Mouse (Mus musculus) G1E-ER4 (cell line): Measurements from ENCODE around the gene Prss43. TPM values are rescaled to one million over a fixed set of nuclear protein-coding genes. Genes with fewer than 3 reads are reported as not detected.

Source experiments
- GATA1 ChIP-seq: IDR thresholded peaks from one replicate; pipeline ENCODE4 v1.8.0; 2012; ENCODE audit warnings: low read length, inconsistent platforms
- polyA plus RNA-seq: library from polyadenylated mRNA; stranded (reverse); fragments of >175 nt; gene quantifications from 2 replicates; pipeline ENCODE4 v1.2.3, GENCODE M21; 2012

Prss43 gene
- polyA plus RNA-seq, 1 experiment = not detected

GRCm38 (mm10) chr9:110825832-110826231, 658 bp upstream of the Prss43 start:
- no peak for TF ChIP-seq GATA1

GRCm38 (mm10) chr9:110833021-110833420, 6.5 kb downstream of the Prss43 start:
- no peak for TF ChIP-seq GATA1

DNA sequence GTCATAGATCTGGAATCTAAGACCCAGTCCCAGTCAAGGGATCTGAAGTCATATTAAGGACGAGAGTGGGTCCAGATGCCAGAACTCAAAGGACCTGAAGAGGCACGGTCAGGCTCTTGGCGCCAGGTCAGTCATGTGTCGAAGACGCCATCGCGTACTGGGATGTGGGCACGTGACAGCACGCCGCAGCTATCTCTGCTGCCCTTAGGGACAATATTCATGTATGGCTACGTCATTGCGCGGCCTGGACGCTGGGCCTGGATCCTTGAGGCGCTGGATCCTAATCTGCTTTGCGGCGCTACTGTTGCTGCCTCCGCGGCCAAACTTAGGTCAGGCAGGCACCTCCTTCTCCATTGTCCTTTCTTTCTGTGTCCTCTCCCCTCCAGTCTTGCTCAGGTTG, 7.9 kb downstream of the Prss43 start, which contains the start of gene Prss45:
Gene Prss45, plus strand, starts transcription at position 178 of the 400 bp plus-strand sequence.
- no peak for TF ChIP-seq GATA1

DNA sequence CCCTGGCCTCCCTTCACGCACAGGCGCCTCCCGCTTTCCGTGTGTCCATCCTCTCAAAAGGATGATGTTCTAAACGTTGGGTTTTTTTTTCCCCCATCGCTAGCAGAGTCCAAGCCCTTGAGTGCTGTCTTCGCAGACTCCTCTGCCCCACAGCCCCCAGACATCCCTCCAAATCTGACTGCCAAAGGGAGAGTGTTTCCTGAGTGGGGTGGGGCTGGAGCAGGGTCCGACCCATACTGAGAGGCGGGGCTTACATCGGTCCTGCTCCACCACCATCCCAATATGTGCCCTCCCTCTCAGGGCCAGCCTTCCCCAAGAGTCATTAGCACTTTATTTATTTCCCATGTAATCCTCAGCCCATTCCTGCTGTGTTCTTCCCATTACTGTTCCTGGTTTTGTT, 8.5 kb downstream of the Prss43 start:
- no peak for TF ChIP-seq GATA1

GRCm38 (mm10) chr9:110836112-110836511, 9.6 kb downstream of the Prss43 start:
- TF ChIP-seq GATA1 = no peak

DNA sequence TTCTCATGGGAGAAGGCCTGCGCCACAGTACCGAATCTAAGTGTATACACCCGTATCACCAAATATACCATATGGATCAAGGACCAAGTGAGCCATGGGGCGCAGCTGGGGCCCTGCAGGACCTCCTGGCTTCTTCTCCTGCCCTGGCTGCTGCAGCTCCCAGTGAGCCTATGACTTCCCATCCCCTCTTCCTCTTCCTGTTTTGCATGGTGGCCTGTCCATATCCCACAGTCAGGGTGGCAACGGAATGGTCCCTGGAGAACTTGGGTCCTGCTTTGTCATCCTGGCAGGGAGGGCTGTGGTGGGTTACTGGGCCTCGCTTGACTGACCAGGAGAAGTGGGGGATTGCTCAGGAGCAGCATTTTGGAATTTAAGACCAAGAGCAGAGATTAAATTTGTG, 14.4 kb downstream of the Prss43 start:
- no peak for TF ChIP-seq GATA1

DNA sequence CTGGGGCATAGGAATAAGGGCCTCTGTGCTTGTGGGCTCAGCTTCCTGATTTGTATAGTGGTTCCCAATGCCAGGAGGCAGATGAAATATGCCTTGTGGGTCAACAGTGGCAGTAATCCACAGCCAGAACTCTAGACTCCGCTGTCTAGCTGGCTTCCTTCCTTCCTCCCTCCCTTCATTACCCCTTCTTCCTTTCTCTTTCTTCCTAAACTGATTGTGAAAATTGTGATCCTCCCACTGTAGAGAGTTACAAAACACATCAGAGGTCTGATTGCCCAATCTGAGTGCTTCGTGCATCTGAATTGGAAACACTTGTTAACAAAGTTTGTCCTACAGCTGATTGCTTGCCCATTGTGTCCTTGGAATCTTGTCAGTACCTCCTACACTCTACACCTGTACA, 14.9 kb downstream of the Prss43 start:
- no peak for TF ChIP-seq GATA1

GRCm38 (mm10) chr9:110844206-110844605, 17.7 kb downstream of the Prss43 start, which contains the start of gene Prss46:
Prss46 (plus strand) TSS chr9:110844506.
- TF ChIP-seq GATA1 = no peak

- no peak for TF ChIP-seq GATA1
These were observed 22.7 kb downstream of the Prss43 start for GRCm38 (mm10) chr9:110849162-110849561.

DNA sequence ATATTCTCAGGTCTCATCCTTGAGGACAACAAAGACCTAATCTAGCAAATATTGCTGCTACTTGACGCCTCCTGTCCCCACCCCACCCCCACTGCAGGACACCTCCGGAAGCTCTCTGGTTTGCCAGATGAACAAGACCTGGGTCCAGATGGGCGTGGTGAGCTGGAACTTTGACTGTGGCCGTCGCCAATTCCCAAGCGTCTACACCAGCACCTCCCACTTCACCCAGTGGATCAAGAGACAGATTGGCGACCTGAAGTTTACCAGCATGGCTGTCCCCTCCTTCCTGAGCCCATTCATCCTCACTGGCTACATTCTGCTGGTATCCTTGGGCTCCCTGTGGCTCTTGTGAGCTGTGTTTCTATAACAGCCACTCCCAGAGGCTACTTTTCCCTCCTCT, 29.4 kb downstream of the Prss43 start:
- no peak for TF ChIP-seq GATA1

- TF ChIP-seq GATA1 = no peak
These were observed 30.4 kb downstream of the Prss43 start for GRCm38 (mm10) chr9:110856920-110857319.

DNA sequence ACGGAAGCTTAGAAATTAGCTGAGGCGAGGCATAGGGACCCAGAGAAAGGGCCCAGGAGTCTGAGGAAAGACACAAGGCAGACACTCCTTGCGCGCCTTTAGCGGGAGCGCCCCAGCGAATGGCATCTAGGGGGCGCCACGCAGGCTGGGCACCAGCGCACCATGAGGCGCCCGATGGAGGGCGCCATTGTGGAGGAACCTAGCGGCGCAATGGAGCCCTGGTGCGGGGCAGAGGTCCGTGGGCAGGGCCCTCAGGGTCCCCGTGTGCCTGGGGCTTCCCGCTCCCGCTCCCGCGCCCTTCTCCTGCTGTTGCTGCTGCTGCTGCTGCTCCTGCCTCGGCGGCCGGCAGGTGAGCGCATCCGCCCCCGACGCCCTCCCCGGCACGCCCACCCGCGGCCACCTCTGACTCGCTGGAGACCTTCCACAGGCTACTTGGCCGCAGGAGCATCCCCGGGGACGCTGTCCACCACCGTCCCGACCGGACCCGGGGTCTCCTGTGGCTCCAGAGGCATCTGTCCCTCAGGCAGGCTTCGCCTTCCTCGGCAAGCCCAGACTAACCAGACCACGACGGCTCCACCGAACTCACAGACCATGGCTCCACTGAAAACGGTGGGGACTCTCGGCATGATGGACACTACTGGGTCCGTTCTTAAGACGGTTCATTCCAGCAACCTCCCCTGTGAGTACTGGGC, 31.4 kb downstream of the Prss43 start, which contains the start of gene Prss50:
Gene Prss50, plus strand, starts transcription at position 187 of the 692 bp plus-strand sequence.
- no peak for TF ChIP-seq GATA1

- TF ChIP-seq GATA1 = no peak
These were observed 32.0 kb downstream of the Prss43 start for GRCm38 (mm10) chr9:110858523-110858922.

DNA sequence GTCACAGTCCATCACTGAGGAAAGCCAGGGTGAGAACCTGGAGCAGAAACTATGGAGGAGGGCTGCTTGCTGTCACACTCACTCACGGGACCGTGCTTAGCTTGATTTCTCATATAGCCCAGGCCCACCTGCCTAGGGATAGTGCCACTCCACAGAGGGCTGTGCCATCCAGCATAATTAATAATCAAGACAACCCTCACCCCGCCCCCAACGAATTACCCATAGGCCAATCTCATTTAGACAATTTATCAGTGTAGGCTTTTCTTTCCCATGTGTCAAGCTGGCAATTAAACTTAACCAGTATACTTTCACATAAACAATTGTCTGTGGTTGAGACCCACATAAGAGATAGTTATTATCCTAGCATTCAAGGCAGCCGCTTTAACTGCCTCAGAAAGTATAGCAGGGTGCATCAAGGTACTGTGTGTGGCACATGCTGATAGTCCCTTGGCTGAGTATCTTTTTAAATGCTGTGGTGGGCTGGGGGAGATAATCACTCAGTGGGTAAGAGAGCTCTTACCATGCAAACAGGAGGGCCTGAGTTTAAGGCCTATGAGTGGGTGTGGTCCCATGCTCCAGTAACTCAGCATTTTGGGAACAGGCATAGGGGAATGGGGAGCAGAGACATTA, 32.6 kb downstream of the Prss43 start:
- no peak for TF ChIP-seq GATA1

- no peak for TF ChIP-seq GATA1
These were observed 44.5 kb downstream of the Prss43 start for GRCm38 (mm10) chr9:110871030-110871429.

- TF ChIP-seq GATA1 = no peak
These were observed 47.5 kb downstream of the Prss43 start for GRCm38 (mm10) chr9:110873681-110874659.
